Mouse (Mus musculus) liver, postnatal 0 days (tissue): ENCODE measurements around the gene Adam33. TPM values are rescaled to one million over a fixed set of nuclear protein-coding genes. Genes with fewer than 3 reads are reported as not detected.
A peak's percentile ranks its signal among the peaks of the same experiment; 100 is the strongest.
"Not testable (repeated sequence)": the region's sequence is repeated elsewhere in the genome, so short reads cannot be mapped to it uniquely, and the experiment has no call there.

Experiments
- ATAC-seq: fragments of 200-750 bp; cut with Nextera tagmentation; 2 replicates; pipeline ENCODE4 v1.8.0; 2017; ENCODE audit warnings: mild to moderate bottlenecking, moderate library complexity
- DNase-seq: peaks from one replicate; pipeline ENCODE4 v3.0.0-alpha.2; 2016
- H3K27ac ChIP-seq: fragments of 300-500 bp; sonication (generic); 2 replicates; pipeline ENCODE4 v1.5.1; 2014; ENCODE audit warnings: antibody characterized with exemption, moderate library complexity, mild to moderate bottlenecking, low read depth
- H3K27me3 ChIP-seq: fragments of 300-500 bp; sonication (generic); 2 replicates; pipeline ENCODE4 v1.6.1; 2014; ENCODE audit warnings: low read length, control low read depth, mixed read lengths; ENCODE audit not compliant: insufficient read depth
- H3K36me3 ChIP-seq: fragments of 300-500 bp; sonication (generic); replicated peaks from 2 replicates; pipeline ENCODE4 v1.6.1; 2014; ENCODE audit warnings: mild to moderate bottlenecking, control low read depth, low read length, moderate library complexity, mixed read lengths; ENCODE audit not compliant: insufficient read depth
- H3K4me1 ChIP-seq: fragments of 300-500 bp; sonication (generic); 2 replicates; pipeline ENCODE4 v1.6.1; 2014; ENCODE audit warnings: antibody characterized with exemption, mild to moderate bottlenecking, control low read depth; ENCODE audit not compliant: insufficient read depth
- H3K4me2 ChIP-seq: fragments of 300-500 bp; sonication (generic); 2 replicates; pipeline ENCODE4 v1.6.1; 2014; ENCODE audit warnings: low read depth, mild to moderate bottlenecking, low read length, moderate library complexity, mixed read lengths
- H3K4me3 ChIP-seq: fragments of 300-500 bp; sonication (generic); 2 replicates; pipeline ENCODE4 v1.5.1; 2014; ENCODE audit warnings: low read depth, low read length
- H3K9ac ChIP-seq: fragments of 300-500 bp; sonication (generic); replicated peaks from 2 replicates; pipeline ENCODE4 v1.6.1; 2014; ENCODE audit warnings: mild to moderate bottlenecking, moderate library complexity
- H3K9me3 ChIP-seq: fragments of 300-500 bp; sonication (generic); 2 replicates; pipeline ENCODE4 v1.6.1; 2016; ENCODE audit warnings: mild to moderate bottlenecking, control low read depth, low read length, mixed read lengths
- CTCF ChIP-seq: sonication (generic); IDR thresholded peaks from 2 replicates; pipeline ENCODE4 v1.5.1; 2016; ENCODE audit warnings: antibody characterized with exemption, low read depth
- EP300 ChIP-seq: IDR thresholded peaks from 2 replicates; pipeline ENCODE4 v1.6.1; 2016; ENCODE audit warnings: antibody characterized with exemption, low read depth, mild to moderate bottlenecking
- WGBS: fragments of 180-500 bp; shearing (Covaris S2); extraction: QIAGEN DNeasy Blood & Tissue Kit; methylation state at CpG from one replicate; pipeline ENCODE4 v1.1.7; 2014; ENCODE audit not compliant: insufficient replicate concordance; 5-methylcytosine and 5-hydroxymethylcytosine counted together
- polyA plus RNA-seq: library from polyadenylated mRNA; unstranded; fragments of >200 nt; fragmentation: Nextera tagmentation; extraction: Ambion mirVana; gene quantifications from 2 replicates; pipeline ENCODE4 v1.2.1, GENCODE M21; 2015

Gene Adam33
- polyA plus RNA-seq, 1 experiment from 2014 or later = 1.2 TPM

GRCm38 (mm10) chr2:131037226-131037990 is 26.2 kb downstream of the Adam33 start:
- Histone ChIP-seq H3K9ac (no peak overlapping the region), H3K4me3 (no peak overlapping the region), H3K4me2 (no peak overlapping the region), H3K4me1 (peaks cover 5% of the 10 kb centered on the region; the same call in 1 of the 2 replicates), H3K9me3 (peaks cover 4% of the 10 kb centered on the region), H3K27me3 (peaks cover 37% of the 10 kb centered on the region), H3K27ac (no peak overlapping the region), H3K36me3 (no peaks in the 10 kb centered on the region)
- 50% methylated on average over 17 of the region's 17 CpGs for WGBS
- ATAC-seq (no peak), DNase-seq (no peak)
- TF ChIP-seq EP300 (no peak), CTCF (no peak)

GRCm38 (mm10) chr2:131036757-131037156 is 26.9 kb downstream of the Adam33 start:
- TF ChIP-seq EP300 = no peak
- TF ChIP-seq CTCF = no peak
- Histone ChIP-seq H3K27ac (no peak overlapping the region), H3K27me3 (peaks cover 31% of the 10 kb centered on the region), H3K4me3 (no peak overlapping the region), H3K4me1 (peaks cover 5% of the 10 kb centered on the region; the same call in 1 of the 2 replicates), H3K9ac (no peak overlapping the region), H3K36me3 (no peaks in the 10 kb centered on the region), H3K4me2 (no peak overlapping the region), H3K9me3 (peaks cover 4% of the 10 kb centered on the region)
- DNase-seq (no peak), ATAC-seq (no peak)

- Histone ChIP-seq H3K4me1 (peaks cover 2% of the 10 kb centered on the region; the same call in 1 of the 2 replicates), H3K27ac (no peak overlapping the region), H3K4me3 (no peak overlapping the region), H3K9me3 (peaks cover 4% of the 10 kb centered on the region), H3K4me2 (no peak overlapping the region), H3K9ac (no peak overlapping the region), H3K27me3 (peaks cover 26% of the 10 kb centered on the region), H3K36me3 (no peaks in the 10 kb centered on the region)
- ATAC-seq = no peak
- TF ChIP-seq EP300 (no peak), CTCF (no peak)
- DNase-seq = no peak
- WGBS = 85% methylated on average over 2 of the region's 2 CpGs
These were observed 27.3 kb downstream of the Adam33 start for GRCm38 (mm10) chr2:131036343-131036742.

GRCm38 (mm10) chr2:131031406-131031805 is 32.2 kb downstream of the Adam33 start:
- H3K27me3 ChIP-seq, H3K27ac ChIP-seq, H3K9me3 ChIP-seq, ATAC-seq, DNase-seq, H3K36me3 ChIP-seq, H3K9ac ChIP-seq, H3K4me3 ChIP-seq, H3K4me2 ChIP-seq: not testable (repeated sequence)
- 26% methylated on average over 1 of the region's 1 CpGs for WGBS
- H3K4me1 ChIP-seq = peaks cover 19% of the 10 kb centered on the region
- TF ChIP-seq EP300 = peak; percentile 78

- TF ChIP-seq EP300 (no peak), CTCF (no peak)
- peaks cover 6% of the 10 kb centered on the region; the same call in 1 of the 2 replicates for H3K36me3 ChIP-seq
- peaks cover 19% of the 10 kb centered on the region for H3K4me1 ChIP-seq
- H3K9me3 ChIP-seq = peaks cover 4% of the 10 kb centered on the region
- H3K27me3 ChIP-seq = no peaks in the 10 kb centered on the region
- 78% methylated on average over 1 of the region's 1 CpGs for WGBS
- no peak overlapping the region for H3K9ac ChIP-seq
- ATAC-seq = no peak
- DNase-seq = no peak
- no peak overlapping the region for H3K4me2 ChIP-seq
- H3K4me3 ChIP-seq = no peak overlapping the region
- H3K27ac ChIP-seq = no peak overlapping the region
These were observed 32.6 kb downstream of the Adam33 start for GRCm38 (mm10) chr2:131030998-131031397.

GRCm38 (mm10) chr2:131030561-131030960 is 33.1 kb downstream of the Adam33 start:
- Histone ChIP-seq H3K9ac (no peak overlapping the region), H3K36me3 (peaks cover 9% of the 10 kb centered on the region; the same call in 1 of the 2 replicates), H3K4me1 (peaks cover 19% of the 10 kb centered on the region), H3K9me3 (peaks cover 4% of the 10 kb centered on the region), H3K4me3 (no peak overlapping the region), H3K27me3 (no peaks in the 10 kb centered on the region), H3K27ac (no peak overlapping the region), H3K4me2 (no peak overlapping the region)
- DNase-seq (no peak), ATAC-seq (no peak)
- no peak for TF ChIP-seq EP300
- no peak for TF ChIP-seq CTCF
- WGBS = 78% methylated on average over 2 of the region's 2 CpGs
